Mouse (Mus musculus) stomach, embryonic 16.5 days (tissue): ENCODE results near the gene Cmah. TPM values are rescaled to one million over a fixed set of nuclear protein-coding genes. Genes with fewer than 3 reads are reported as not detected.

ENCODE experiments used
- ATAC-seq: fragments of 200-750 bp; cut with Nextera tagmentation; 2 replicates; pipeline ENCODE4 v1.8.0; 2017; ENCODE audit warnings: moderate number of reproducible peaks, moderate TSS enrichment; ENCODE audit not compliant: insufficient read depth, low FRiP score
- H3K27ac ChIP-seq: fragments of 300-500 bp; sonication (generic); 2 replicates; pipeline ENCODE4 v1.5.1; 2014; ENCODE audit warnings: low read length
- H3K27me3 ChIP-seq: fragments of 300-500 bp; sonication (generic); 2 replicates; pipeline ENCODE4 v1.6.1; 2014; ENCODE audit warnings: low read length, control low read depth, mixed read lengths; ENCODE audit not compliant: control insufficient read depth, insufficient read depth
- H3K36me3 ChIP-seq: fragments of 300-500 bp; sonication (generic); 2 replicates; pipeline ENCODE4 v1.6.1; 2014; ENCODE audit warnings: low read length; ENCODE audit not compliant: control insufficient read depth, insufficient read depth
- H3K4me1 ChIP-seq: fragments of 300-500 bp; sonication (generic); 2 replicates; pipeline ENCODE4 v1.6.1; 2014; ENCODE audit warnings: low read length, control low read depth, mixed read lengths; ENCODE audit not compliant: control insufficient read depth, insufficient read depth
- H3K4me2 ChIP-seq: fragments of 300-500 bp; sonication (generic); 2 replicates; pipeline ENCODE4 v1.6.1; 2014; ENCODE audit warnings: low read depth, low read length, mixed read lengths
- H3K4me3 ChIP-seq: fragments of 300-500 bp; sonication (generic); replicated peaks from 2 replicates; pipeline ENCODE4 v1.5.1; 2014; ENCODE audit warnings: mild to moderate bottlenecking, low read length
- H3K9ac ChIP-seq: fragments of 300-500 bp; sonication (generic); 2 replicates; pipeline ENCODE4 v1.6.1; 2014; ENCODE audit warnings: low read length
- H3K9me3 ChIP-seq: fragments of 300-500 bp; sonication (generic); replicated peaks from 2 replicates; pipeline ENCODE4 v1.6.1; 2016; ENCODE audit warnings: low read length, control low read depth; ENCODE audit not compliant: control insufficient read depth
- WGBS: fragments of 180-500 bp; shearing (Covaris S2); extraction: QIAGEN DNeasy Blood & Tissue Kit; methylation state at CpG from one replicate; pipeline ENCODE4 v1.1.7; 2014; 5-methylcytosine and 5-hydroxymethylcytosine counted together
- polyA plus RNA-seq: library from polyadenylated mRNA; unstranded; fragments of >200 nt; fragmentation: Nextera tagmentation; extraction: Ambion mirVana; gene quantifications from 2 replicates; pipeline ENCODE4 v1.2.1, GENCODE M21; 2015

The Cmah gene
- polyA plus RNA-seq, 1 experiment from 2014 or later: 0.83 TPM

- H3K27me3 ChIP-seq: no peaks in the 10 kb centered on the region
- no peaks in the 10 kb centered on the region for H3K9me3 ChIP-seq
- no peak overlapping the region for H3K27ac ChIP-seq
- no peak for ATAC-seq
- WGBS: 68% methylated on average over 3 of the region's 3 CpGs
- no peak overlapping the region for H3K9ac ChIP-seq
- H3K4me3 ChIP-seq: no peak overlapping the region
- H3K4me2 ChIP-seq: no peak overlapping the region
- no peaks in the 10 kb centered on the region for H3K36me3 ChIP-seq
- peaks cover 11% of the 10 kb centered on the region; the same call in 1 of the 2 replicates for H3K4me1 ChIP-seq
Measured at GRCm38 (mm10) chr13:24525551-24525950, 198.3 kb downstream of the Cmah start.

GRCm38 (mm10) chr13:24526916-24527315 is 199.7 kb downstream of the Cmah start:
- Histone ChIP-seq H3K4me2 (no peak overlapping the region), H3K27me3 (no peaks in the 10 kb centered on the region), H3K36me3 (no peaks in the 10 kb centered on the region), H3K4me3 (no peak overlapping the region), H3K9ac (no peak overlapping the region), H3K4me1 (peaks cover 4% of the 10 kb centered on the region; the same call in 1 of the 2 replicates), H3K27ac (no peak overlapping the region), H3K9me3 (no peaks in the 10 kb centered on the region)
- WGBS: 60% methylated on average over 2 of the region's 2 CpGs
- ATAC-seq: no peak

Other genes with a start within 250 kb of the Cmah start
- 38.0 and 41.6 TPM in 2 replicates for gene Carmil1, start 46.6 kb upstream of the Cmah start, polyA plus RNA-seq